Mouse (Mus musculus): ENCODE measurements at regions not wholly inside any gene's neighbourhood (a gene's known extent, or its start where the extent isn't known, plus 50 kb on each side); places are given as distances from the start of the nearest gene placed in this dataset.
A peak's percentile ranks its signal among the peaks of the same experiment; 100 is the strongest.

- peaks cover 9% of the 10 kb centered on the region; the same call in 1 of the 2 replicates for H3K4me1 ChIP-seq (ENCODE audit: control insufficient read depth, insufficient read depth, low read length)
- ATAC-seq = no peak
- no peak overlapping the region for H3K27ac ChIP-seq (ENCODE audit: low read length)
- no peak overlapping the region for H3K4me2 ChIP-seq (ENCODE audit: low read depth, low read length)
- H3K36me3 ChIP-seq (ENCODE audit: control insufficient read depth, insufficient read depth, low read length) = no peaks in the 10 kb centered on the region
- H3K9me3 ChIP-seq (ENCODE audit: control insufficient read depth, low read length) = no peaks in the 10 kb centered on the region
- WGBS = 92% methylated on average over 6 of the region's 6 CpGs
- H3K9ac ChIP-seq (ENCODE audit: low read depth, low read length) = no peak overlapping the region
- H3K4me3 ChIP-seq (ENCODE audit: low read length) = no peak overlapping the region
- no peaks in the 10 kb centered on the region for H3K27me3 ChIP-seq (replicated peaks; ENCODE audit: control insufficient read depth, insufficient read depth, low read length)
Observed at GRCm38 (mm10) chr13:28500697-28501096, 243.4 kb downstream of the Gm11361 start.

DNA sequence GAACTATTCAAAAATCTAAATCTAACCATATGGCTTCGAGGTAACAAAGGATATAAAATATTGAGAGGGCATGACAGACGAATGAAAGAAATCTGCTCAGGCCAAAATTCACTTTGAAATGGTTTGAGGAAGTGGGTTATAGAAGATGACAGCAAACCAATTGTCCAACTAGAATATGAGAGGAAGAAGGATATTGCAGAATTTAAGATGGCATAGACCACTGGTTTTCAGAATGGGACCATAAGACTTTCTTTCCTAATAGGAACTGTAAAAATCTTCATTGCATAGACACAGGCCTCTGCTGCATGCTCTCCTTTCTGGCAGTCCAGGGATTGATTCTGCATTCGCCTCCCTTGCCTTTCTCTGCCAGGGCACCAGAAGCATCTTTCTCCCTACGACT, 240.2 kb downstream of the Gm11361 start:
- Histone ChIP-seq H3K4me2 (ENCODE audit: low read depth, low read length) (no peak overlapping the region), H3K36me3 (ENCODE audit: control insufficient read depth, insufficient read depth, low read length) (no peaks in the 10 kb centered on the region), H3K9me3 (ENCODE audit: control insufficient read depth, low read length) (no peaks in the 10 kb centered on the region), H3K4me3 (ENCODE audit: low read length) (no peak overlapping the region), H3K27ac (ENCODE audit: low read length) (no peak overlapping the region), H3K9ac (ENCODE audit: low read depth, low read length) (no peak overlapping the region), H3K4me1 (ENCODE audit: control insufficient read depth, insufficient read depth, low read length) (peaks cover 5% of the 10 kb centered on the region; the same call in 1 of the 2 replicates), H3K27me3 (replicated peaks; ENCODE audit: control insufficient read depth, insufficient read depth, low read length) (no peaks in the 10 kb centered on the region)
- ATAC-seq = no peak
- WGBS = 91% methylated on average over 4 of the region's 4 CpGs

DNA sequence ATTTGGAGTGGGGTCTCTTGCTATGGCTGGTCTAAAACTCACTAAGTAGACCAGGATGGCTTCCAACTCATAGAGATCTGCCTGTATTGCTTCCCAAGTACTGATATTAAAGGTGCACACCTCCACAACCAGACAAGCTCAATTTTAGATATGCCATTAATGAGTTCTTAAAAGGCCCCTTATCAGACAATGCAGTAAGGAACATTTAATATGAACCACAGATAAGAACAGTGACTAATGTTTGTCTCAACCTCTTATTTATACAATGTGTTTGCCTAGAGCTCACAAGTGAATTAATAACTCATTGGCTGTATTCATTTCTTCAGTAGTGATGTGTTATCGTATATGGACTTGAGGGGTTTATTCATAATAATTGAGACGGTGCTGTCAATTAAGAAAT, 234.7 kb downstream of the Gm11361 start:
- Histone ChIP-seq H3K27me3 (replicated peaks; ENCODE audit: control insufficient read depth, insufficient read depth, low read length) (no peaks in the 10 kb centered on the region), H3K27ac (ENCODE audit: low read length) (no peak overlapping the region), H3K9ac (ENCODE audit: low read depth, low read length) (no peak overlapping the region), H3K4me3 (ENCODE audit: low read length) (no peak overlapping the region), H3K36me3 (ENCODE audit: control insufficient read depth, insufficient read depth, low read length) (no peaks in the 10 kb centered on the region), H3K9me3 (ENCODE audit: control insufficient read depth, low read length) (no peaks in the 10 kb centered on the region), H3K4me2 (ENCODE audit: low read depth, low read length) (no peak overlapping the region), H3K4me1 (ENCODE audit: control insufficient read depth, insufficient read depth, low read length) (no peaks in the 10 kb centered on the region)
- ATAC-seq = no peak
- 67% methylated on average over 2 of the region's 2 CpGs for WGBS

GRCm38 (mm10) chr13:28483727-28484126, 226.4 kb downstream of the Gm11361 start:
- H3K27ac ChIP-seq (ENCODE audit: low read length) = peak overlapping the region; percentile 33; the same call in 1 of the 2 replicates
- peak; percentile 95 for ATAC-seq
- WGBS = 65% methylated on average over 3 of the region's 3 CpGs
- H3K36me3 ChIP-seq (ENCODE audit: control insufficient read depth, insufficient read depth, low read length) = no peaks in the 10 kb centered on the region
- H3K4me2 ChIP-seq (ENCODE audit: low read depth, low read length) = no peak overlapping the region
- H3K27me3 ChIP-seq (replicated peaks; ENCODE audit: control insufficient read depth, insufficient read depth, low read length) = no peaks in the 10 kb centered on the region
- no peaks in the 10 kb centered on the region for H3K9me3 ChIP-seq (ENCODE audit: control insufficient read depth, low read length)
- H3K4me3 ChIP-seq (ENCODE audit: low read length) = no peak overlapping the region
- H3K4me1 ChIP-seq (ENCODE audit: control insufficient read depth, insufficient read depth, low read length) = peaks cover 8% of the 10 kb centered on the region
- H3K9ac ChIP-seq (ENCODE audit: low read depth, low read length) = no peak overlapping the region

GRCm38 (mm10) chr13:28481224-28481965, 224.1 kb downstream of the Gm11361 start:
- no peak for ATAC-seq
- H3K4me2 ChIP-seq (ENCODE audit: low read depth, low read length) = no peak overlapping the region

GRCm38 (mm10) chr13:28466151-28466550, 208.8 kb downstream of the Gm11361 start:
- H3K27me3 ChIP-seq (replicated peaks; ENCODE audit: control insufficient read depth, insufficient read depth, low read length) = no peaks in the 10 kb centered on the region
- no peaks in the 10 kb centered on the region for H3K9me3 ChIP-seq (ENCODE audit: control insufficient read depth, low read length)
- no peak for ATAC-seq
- no peak overlapping the region for H3K4me3 ChIP-seq (ENCODE audit: low read length)
- H3K9ac ChIP-seq (ENCODE audit: low read depth, low read length) = no peak overlapping the region
- H3K27ac ChIP-seq (ENCODE audit: low read length) = no peak overlapping the region
- no peak overlapping the region for H3K4me2 ChIP-seq (ENCODE audit: low read depth, low read length)
- no peaks in the 10 kb centered on the region for H3K4me1 ChIP-seq (ENCODE audit: control insufficient read depth, insufficient read depth, low read length)
- 84% methylated on average over 2 of the region's 2 CpGs for WGBS
- H3K36me3 ChIP-seq (ENCODE audit: control insufficient read depth, insufficient read depth, low read length) = no peaks in the 10 kb centered on the region

More at GRCm38 (mm10) chr13:28481224-28481965, 224.1 kb downstream of the Gm11361 start:
- 69% methylated on average over 7 of the region's 7 CpGs for WGBS
- Histone ChIP-seq H3K9ac (ENCODE audit: low read depth, low read length) (no peak overlapping the region), H3K4me3 (ENCODE audit: low read length) (no peak overlapping the region), H3K4me1 (ENCODE audit: control insufficient read depth, insufficient read depth, low read length) (peaks cover 8% of the 10 kb centered on the region), H3K27ac (ENCODE audit: low read length) (no peak overlapping the region), H3K9me3 (ENCODE audit: control insufficient read depth, low read length) (no peaks in the 10 kb centered on the region), H3K36me3 (ENCODE audit: control insufficient read depth, insufficient read depth, low read length) (no peaks in the 10 kb centered on the region), H3K27me3 (replicated peaks; ENCODE audit: control insufficient read depth, insufficient read depth, low read length) (no peaks in the 10 kb centered on the region)

DNA sequence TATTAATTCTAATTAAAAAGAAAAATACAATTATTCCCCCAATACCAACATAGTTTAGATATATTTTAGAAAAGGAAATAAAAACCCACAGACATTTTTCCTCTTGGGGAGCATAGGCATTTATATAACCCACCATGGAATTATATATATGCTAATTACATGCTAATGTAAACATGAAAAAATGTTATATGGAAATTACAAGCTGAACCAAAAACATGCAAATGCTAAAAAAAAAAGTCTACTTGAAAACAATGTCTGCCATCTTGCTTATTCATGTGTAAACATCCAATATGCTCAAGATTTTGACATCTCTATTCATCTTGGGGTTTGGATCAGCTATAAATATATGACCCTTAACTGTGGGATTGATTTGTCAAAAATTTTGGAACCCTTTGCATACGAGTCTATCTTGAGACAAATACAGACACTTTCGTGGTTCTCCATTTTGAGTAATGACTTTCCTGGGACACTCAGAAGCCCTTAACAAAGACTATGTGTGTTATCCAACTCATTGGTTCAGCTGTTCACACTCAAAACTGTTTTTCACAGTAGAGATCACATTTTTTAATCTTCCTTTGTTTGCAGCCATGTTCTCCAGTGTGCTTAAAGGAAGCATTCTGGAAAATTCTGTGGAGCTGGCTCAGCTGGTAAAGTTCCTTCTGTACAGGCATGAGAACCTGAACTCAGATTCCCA, 208.0 kb downstream of the Gm11361 start:
- Histone ChIP-seq H3K9me3 (ENCODE audit: control insufficient read depth, low read length) (no peaks in the 10 kb centered on the region), H3K4me1 (ENCODE audit: control insufficient read depth, insufficient read depth, low read length) (no peaks in the 10 kb centered on the region), H3K9ac (ENCODE audit: low read depth, low read length) (no peak overlapping the region), H3K27me3 (replicated peaks; ENCODE audit: control insufficient read depth, insufficient read depth, low read length) (no peaks in the 10 kb centered on the region), H3K4me2 (ENCODE audit: low read depth, low read length) (no peak overlapping the region), H3K36me3 (ENCODE audit: control insufficient read depth, insufficient read depth, low read length) (no peaks in the 10 kb centered on the region), H3K4me3 (ENCODE audit: low read length) (no peak overlapping the region), H3K27ac (ENCODE audit: low read length) (no peak overlapping the region)
- WGBS = 73% methylated on average over 2 of the region's 2 CpGs
- no peak for ATAC-seq

DNA sequence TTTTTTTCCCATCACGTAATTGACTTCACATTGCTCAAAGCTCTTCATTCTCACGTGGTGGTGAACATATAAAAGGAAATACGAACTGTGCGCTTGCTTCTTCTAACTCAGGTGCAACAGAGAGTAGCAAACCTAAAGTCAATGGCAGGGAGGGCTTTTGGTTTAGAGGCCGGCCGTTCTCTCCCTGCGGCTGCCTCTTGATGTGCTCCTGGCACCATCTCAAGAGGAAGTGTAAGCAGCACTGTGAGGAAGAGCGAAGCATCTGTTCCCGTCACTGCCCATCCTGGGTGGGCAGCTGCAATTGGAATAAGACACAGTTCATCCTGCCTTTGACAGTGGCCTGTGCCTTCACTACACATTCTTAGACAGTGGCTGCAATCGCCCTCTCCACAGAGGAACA, 204.0 kb downstream of the Gm11361 start:
- no peak overlapping the region for H3K27ac ChIP-seq (ENCODE audit: low read length)
- ATAC-seq = no peak
- H3K27me3 ChIP-seq (replicated peaks; ENCODE audit: control insufficient read depth, insufficient read depth, low read length) = no peaks in the 10 kb centered on the region
- no peaks in the 10 kb centered on the region for H3K4me1 ChIP-seq (ENCODE audit: control insufficient read depth, insufficient read depth, low read length)
- no peak overlapping the region for H3K9ac ChIP-seq (ENCODE audit: low read depth, low read length)
- no peak overlapping the region for H3K4me3 ChIP-seq (ENCODE audit: low read length)
- H3K9me3 ChIP-seq (ENCODE audit: control insufficient read depth, low read length) = no peaks in the 10 kb centered on the region
- H3K36me3 ChIP-seq (ENCODE audit: control insufficient read depth, insufficient read depth, low read length) = no peaks in the 10 kb centered on the region
- WGBS = 84% methylated on average over 10 of the region's 10 CpGs
- H3K4me2 ChIP-seq (ENCODE audit: low read depth, low read length) = no peak overlapping the region

DNA sequence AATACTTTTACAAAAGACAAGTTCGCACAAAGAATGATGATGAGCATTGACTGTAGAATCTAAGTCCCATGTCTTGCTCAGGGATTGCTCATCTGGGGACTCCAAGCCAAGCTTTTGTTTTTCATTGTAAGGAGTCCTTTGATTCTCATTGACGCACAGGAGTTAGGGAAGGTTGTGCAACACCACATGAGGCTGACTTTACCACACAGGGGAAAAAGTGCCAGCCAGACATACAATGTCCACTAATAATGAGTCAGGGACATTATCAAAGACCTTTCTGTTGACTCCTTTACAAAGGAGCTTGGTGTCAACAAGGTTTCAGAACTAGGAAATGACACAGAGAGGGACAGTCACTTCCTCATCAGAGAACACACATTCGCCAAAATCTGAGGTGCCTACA, 200.1 kb downstream of the Gm11361 start:
- H3K4me3 ChIP-seq (ENCODE audit: low read length) = no peak overlapping the region
- no peak overlapping the region for H3K4me2 ChIP-seq (ENCODE audit: low read depth, low read length)
- no peaks in the 10 kb centered on the region for H3K27me3 ChIP-seq (replicated peaks; ENCODE audit: control insufficient read depth, insufficient read depth, low read length)
- no peak for ATAC-seq
- 89% methylated on average over 3 of the region's 3 CpGs for WGBS
- no peak overlapping the region for H3K27ac ChIP-seq (ENCODE audit: low read length)
- H3K4me1 ChIP-seq (ENCODE audit: control insufficient read depth, insufficient read depth, low read length) = no peaks in the 10 kb centered on the region
- no peaks in the 10 kb centered on the region for H3K36me3 ChIP-seq (ENCODE audit: control insufficient read depth, insufficient read depth, low read length)
- no peaks in the 10 kb centered on the region for H3K9me3 ChIP-seq (ENCODE audit: control insufficient read depth, low read length)
- H3K9ac ChIP-seq (ENCODE audit: low read depth, low read length) = no peak overlapping the region

All from intestine, embryonic 16.5 days (tissue).